Mouse (Mus musculus) adrenal gland, postnatal 4 days (tissue): ENCODE measurements around the gene Cpne8. TPM values are rescaled to one million over a fixed set of nuclear protein-coding genes. Genes with fewer than 3 reads are reported as not detected.

Experiments used
- DNase-seq, 2 experiments: peaks; one replicate each; pipeline ENCODE4 v3.0.0; 2021 to 2022; ENCODE audit warnings: low spot score in 2 of 2, mixed read lengths in 2 of 2
- long read RNA-seq, 2 experiments: library from polyadenylated mRNA; stranded (forward); transcript quantifications; one replicate each; pipeline ENCODE4 v2.0.0; 2021
- total RNA-seq, 2 experiments: library from RNA; stranded (reverse); gene quantifications; 2 replicates each; pipeline ENCODE4 v1.2.3; 2021

The Cpne8 gene
- 1 to 10 TPM; 7.4 to 9.3 TPM for total RNA-seq
- long read RNA-seq, experiment 1, partial matches to known transcripts, result 1 of 3 reads
- long read RNA-seq, experiment 1, other reads (novel, unspliced or antisense), result 0 of 3 reads
- long read RNA-seq, experiment 2, partial matches to known transcripts, result 4 of 11 reads
- long read RNA-seq, experiment 2, other reads (novel, unspliced or antisense), result 1 of 11 reads

DNA sequence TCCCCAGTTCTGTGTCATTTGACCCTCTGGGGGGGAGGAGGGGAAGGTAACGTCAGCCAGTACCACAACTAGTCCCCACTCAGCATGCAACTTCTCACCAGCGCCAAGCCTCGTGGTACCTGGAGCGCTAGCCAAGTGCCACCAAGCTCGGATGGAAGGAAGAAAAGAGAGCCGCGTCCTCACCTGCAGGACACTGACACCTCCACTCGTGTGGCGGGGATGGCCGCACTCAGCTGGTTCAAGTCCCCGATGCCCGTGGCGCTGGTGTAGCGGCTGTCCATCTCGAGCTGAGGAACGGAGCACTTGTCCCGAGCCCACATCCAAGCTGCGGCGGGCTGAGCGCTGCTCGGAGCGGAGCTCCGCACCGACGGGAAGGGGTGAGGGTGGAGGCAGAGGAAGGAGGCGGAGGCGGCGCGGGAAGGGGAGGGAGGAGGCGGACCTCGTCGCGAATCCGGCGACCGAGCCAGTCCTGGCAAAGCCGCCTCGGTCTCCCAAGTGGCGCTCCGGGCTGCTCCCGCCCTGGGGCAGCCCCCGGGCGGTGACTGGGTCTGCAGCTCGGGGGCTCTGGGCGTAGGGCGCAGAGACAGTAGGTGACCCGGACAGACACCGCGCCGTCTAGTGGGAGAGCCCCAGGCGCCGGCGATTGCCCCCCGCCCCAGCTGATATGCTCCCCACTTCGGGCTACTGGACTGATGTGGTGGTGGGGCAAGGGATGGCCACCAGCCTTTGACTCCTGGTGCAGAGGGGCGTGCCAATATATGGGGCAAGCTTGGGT, at the start of gene Cpne8:
Cpne8 (minus strand) TSS at position 448 of the 775 bp plus-strand sequence.
- peak; percentile 15 to 50 for DNase-seq

DNA sequence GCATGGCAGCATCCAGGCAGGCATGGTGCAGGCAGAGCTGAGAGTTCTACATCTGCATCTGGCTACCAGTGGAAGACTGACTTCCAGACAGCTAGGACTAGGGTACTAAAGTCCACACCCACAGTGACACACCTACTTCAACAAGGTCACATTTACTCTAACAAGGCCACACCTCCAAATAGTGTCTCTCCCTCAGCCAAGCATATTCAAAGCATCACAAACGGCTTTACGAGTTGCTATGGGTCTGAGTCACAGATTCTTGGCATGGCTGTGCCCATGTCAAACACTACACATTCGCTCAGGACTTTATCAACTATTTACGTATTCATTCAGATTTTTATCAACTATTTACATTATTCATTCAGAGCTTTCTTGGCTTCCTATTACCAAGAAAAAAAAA, 38.5 kb upstream of the Cpne8 start:
- DNase-seq, result no peak

DNA sequence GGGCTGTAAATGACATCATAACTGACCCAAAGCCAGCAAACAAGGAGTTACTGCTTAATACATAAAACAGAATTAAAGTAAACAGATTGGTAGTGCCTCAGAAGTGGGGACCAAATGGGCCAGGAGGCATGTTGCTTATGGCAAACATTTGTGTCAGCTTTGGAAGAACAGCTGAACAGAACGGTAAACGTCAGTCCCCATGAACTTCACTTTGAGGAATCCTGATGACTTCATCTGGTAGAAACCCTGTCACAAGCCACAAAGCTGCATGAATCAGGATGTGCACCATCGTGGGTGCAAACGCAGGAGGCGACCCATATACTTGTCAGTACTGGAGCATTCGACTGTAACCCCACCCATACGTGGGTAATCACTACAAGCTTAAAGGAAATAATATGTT, 30.1 kb upstream of the Cpne8 start:
- no peak for DNase-seq

DNA sequence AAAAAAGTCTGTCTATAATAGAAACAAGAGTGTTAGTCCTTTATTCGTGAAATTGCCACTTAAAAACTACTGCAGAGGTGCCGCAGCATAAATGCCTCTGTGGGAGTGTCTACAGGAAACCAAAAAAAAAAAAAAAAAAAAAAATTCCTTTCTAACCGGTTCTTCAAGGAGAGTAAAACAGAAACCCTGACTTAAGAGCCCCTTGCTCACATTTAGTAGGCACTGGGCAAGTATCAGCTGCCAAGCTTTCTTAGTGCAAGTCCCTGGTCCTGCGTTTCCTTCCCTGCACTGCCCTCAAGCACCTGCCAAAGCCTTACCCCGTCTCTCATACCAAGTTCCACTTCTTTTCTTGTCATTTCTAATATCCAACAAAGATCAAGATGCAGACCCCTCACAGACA, 25.1 kb upstream of the Cpne8 start:
- no peak for DNase-seq

DNA sequence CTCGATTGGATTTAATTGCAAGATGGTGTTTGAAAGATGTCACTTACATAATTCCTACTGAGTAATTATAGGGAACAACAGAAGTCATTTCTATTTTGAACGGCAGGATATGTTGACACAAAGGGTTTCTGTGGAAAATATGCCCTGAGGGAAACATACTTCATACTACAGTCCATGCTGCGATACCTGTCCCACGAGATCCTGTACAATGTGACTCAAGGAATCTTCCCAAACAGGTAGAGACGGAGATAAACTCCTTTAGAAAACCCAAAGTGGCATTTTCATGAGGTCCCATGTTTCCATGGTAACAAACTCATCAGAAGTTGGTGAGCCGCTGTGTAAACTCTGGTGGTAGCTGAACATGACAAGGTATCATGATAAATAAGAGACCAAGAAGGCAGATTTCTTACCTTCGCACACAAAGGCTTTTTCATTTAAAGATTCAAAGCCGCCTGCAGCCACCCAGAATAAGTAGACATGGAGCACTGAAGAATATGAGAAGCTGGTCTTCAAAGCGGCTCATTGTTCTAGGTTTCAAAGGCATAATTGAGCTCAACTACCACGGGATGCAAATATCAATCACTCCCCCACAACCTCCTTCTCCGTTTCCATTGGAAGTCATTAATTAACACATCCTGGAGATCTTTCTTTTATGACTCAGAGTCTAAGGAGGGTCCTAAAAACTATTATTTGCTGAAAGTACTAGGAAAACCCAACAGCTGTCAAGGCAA, 24.4 kb upstream of the Cpne8 start:
- no peak for DNase-seq

DNA sequence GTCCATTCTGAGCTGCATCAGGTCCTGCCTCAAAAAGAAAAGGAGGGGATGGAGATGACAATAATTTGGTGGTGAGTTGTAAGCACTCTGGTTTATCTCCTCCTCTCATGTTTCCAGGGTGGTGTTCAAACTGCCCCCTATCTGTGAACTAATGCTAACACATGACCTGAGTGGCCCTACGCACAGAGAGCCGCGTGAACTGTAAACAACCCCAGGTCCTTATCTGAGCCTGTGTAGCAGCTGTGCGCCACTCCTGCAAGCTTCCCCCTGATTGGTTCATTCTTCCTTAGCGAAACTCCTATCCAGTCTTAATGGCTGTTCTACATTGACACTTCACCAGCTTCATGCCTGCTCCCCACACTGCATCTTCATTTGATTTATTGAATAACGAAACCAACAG, 7.5 kb upstream of the Cpne8 start:
- DNase-seq, result no peak

DNA sequence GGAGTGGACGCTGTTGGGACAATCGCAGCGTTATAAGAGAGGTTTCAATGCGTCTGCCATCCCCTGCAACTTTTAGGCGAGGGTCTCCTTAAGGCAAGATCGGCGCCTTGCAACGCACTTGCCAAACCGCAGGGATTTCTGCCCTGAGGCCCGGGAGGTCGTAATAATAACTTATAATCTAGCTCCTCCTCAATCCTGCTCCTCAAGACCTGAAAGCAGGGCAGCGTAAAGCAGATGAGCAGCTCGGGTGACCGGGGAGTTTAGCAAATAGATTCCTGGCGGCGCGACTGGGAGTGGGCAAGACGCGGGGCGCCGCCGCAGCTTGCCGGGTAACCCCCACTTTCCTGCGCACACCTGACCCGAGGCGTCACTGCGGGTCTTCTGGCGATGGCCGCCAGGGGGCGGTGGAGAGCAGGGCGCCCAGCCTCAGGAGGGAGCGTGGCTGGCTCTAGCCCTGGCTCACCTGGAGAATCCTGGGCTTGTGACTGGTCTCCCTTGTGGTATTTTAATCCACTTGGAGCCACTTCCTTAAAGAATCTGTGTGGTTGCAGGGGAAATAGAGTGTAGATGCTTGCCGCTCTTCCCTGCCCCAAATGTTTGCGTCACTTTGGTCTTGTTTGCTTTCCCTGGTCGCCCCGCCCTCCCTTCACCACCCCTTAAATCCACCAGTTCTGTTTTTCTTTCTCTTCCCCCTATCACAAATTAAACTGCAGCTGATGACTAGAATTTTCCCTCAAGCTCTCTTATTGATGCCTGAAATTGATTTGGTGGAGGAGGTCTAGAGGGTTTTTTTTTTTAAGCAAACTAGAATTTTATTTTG, 738 bp upstream of the Cpne8 start:
- DNase-seq, result peak; percentile 16 to 27

DNA sequence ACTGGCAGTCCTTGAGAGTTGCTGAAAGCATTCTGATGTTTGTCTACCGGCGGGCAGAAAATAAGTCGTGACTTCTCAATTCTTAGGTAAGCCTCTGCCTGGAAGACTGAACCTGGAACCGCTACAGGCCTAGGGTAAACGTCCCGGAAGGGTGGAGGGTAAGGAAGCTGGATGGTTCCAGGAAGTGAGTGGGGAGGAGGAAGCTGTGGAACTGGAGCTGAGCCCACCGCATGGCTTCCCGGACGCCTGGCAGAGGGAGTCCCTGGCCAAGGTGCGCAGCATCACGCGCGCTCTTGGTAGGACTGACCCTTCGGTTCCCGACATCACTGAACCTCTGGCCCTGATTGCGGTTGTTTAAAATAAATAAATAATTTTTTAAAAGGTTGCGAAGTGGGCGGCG, 744 bp downstream of the Cpne8 start:
- peak in 1 of 2 experiments; percentile 4 for DNase-seq

DNA sequence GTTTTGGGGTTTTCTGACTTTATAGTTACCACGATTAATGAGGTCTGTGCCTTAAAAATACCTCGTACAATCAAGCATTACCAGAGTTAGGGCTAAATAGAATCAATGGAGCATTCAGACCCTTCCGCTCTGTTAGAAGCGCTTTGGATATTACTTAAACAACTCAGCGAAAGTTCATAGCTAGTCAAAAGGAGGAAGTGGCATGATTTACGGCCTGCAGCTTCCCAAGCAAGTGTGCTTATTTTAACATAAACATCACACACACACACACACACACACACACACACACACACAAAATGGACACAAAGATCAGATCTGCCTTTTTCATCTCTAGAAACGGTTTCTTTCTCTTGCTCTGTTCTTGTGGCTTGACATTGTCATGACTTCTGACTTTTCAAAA, 9.7 kb downstream of the Cpne8 start:
- DNase-seq, result no peak

DNA sequence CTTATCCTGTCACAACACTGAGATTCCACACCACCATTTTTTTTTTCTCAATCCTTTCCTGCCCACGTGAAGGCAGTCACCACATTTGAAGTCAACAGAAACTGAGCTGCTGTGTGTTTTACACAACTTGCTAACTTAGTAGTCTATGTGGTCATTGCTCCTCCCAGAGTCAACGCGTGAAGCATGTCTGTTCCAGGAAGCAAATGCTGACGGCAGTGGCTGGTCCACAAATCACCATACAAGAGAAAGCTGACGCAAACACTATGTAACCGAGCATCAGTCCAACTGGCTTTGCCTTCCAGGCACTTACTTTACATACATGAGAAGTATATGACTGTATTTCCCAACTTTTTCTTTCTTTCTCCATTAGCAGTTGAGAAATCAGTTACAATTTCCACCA, 12.3 kb downstream of the Cpne8 start:
- no peak for DNase-seq

DNA sequence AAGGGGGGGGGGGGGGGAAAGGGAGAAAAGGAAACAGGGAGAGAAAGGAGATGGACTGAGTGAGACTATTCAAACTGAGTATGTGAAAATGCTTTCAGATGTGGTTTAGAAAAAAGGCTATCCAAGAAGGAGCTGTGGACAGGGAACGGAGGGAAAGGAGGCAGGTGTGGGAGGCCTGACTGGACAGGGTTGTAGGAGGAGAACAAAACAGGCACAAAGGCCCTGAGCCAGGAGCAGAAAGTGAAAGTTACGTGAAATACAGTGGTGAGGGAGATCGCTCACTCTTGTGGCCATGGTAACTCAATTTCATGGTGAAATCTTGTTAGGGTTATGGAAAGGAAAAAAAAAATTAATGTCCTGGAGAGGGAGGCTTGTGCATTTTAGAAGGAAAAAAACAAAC, 14.6 kb downstream of the Cpne8 start:
- DNase-seq, result no peak

DNA sequence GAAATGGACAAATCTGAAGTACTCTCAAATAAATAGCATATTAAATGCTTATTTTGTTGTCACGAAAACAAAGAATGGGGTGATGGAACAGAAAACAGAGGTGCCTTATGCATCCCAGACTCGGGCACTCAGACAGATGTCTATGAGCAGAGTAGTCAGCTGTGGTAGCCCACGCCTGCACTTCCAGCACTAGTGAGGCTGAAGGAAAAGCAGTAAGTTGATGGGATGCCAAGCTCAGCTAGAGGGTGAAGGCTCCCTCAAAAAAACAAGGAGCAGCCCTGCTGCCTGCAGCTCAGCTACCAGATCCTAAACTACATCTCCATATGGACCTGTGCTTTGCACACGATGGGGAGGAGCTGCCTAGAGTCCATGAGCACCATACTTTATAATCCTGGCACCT, 15.6 kb downstream of the Cpne8 start:
- no peak for DNase-seq

DNA sequence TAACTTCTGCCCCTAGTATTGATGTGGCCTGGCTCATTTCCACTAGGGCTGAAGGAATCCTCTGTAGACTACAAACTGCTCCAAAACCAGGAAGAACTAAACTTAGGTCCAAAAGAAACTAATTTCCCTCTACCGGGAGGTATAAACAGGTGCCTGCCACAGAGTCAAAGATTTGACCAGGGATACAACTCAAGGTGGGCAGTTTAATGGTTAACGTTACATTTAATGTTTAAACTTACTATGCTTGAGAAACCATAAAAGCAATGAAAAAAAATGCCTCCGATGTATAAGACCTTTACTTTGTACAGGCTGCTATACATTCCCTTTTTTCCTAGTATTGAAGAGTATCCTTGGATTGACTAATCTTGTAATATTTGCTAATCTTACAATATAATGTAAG, 18.5 kb downstream of the Cpne8 start:
- no peak for DNase-seq

DNA sequence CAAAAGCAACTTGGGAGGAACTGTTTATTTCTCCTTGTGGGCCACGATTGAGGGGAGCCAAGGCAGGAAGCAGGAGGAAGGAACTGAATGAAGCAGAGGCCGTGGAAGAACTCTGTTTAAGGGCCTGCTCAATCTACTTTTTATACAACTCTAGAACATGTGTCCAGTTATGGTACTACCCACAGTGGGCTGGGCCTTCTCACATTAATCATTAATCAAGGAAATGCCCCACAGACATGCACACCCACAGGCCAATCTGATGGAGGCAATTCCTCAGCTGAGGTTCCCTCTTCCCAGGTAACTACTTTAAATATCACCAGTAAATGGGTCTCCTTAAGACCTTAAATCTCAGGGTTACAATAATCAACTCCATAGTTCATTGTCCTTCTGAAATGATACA, 21.2 kb downstream of the Cpne8 start:
- DNase-seq, result no peak

DNA sequence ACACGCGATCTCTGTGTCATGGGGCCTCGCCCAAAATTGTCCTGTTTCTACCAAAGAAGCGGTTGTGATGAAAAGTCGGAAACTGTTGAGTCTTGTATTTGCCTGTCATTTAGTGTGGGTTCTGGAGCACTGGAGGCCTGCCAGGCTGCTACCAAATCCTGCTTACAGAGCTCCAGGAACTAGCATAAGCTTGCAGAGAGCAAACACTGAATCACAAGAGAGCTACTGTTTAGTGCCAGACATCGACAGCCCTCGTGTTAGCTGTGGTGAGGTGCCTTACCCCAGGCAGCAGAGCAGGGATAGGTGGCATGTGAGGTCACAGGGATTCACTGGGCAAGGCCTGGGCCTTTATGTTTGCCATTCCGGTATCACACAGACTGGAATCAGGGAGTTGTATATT, 22.7 kb downstream of the Cpne8 start:
- DNase-seq, result no peak

DNA sequence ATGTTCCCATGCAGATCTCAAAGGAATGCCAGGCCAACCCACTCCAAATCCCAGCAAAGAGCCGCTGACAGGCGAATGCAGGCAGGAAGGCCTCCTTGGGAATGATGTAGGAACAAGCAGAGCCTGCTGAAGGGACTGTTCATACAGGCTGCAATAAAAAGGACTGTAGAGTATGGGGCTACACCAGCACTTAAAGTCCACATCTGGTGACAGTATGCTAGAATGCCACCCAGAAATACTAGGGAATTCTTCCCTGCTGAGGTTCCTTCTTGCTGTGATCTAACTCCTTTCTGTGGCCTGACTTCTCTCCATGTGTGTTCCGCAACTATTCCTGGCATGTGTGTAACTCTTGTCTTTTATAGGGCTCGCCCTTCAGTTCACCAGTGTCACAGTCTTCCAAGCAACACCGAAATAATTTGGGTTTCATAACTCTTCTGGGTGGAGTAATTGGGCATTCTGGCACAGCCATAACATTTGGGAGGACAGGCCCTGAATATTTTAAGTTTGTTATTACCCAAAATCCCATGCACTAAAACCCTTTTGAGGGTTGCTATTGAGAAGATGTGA, 32.1 kb downstream of the Cpne8 start:
- no peak for DNase-seq

DNA sequence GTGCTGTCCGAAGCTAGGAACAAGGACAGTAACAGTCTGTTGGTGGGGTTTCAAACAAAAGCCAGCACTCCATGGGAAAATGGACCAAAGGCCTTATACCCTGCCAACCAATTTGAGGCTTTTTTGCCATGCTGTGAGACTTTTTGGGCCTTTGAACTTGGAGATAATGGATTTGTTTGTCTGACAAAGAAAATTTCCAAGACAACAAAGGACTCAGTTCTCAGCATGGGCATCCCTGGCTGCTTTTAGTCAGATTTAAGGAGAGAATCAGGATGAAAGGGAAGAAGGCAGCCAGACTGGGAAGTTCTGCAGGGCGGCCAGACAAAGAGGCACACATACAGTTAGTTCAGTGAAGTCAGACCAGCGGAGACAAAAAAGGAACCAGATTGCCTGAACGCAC, 32.9 kb downstream of the Cpne8 start:
- DNase-seq, result no peak

DNA sequence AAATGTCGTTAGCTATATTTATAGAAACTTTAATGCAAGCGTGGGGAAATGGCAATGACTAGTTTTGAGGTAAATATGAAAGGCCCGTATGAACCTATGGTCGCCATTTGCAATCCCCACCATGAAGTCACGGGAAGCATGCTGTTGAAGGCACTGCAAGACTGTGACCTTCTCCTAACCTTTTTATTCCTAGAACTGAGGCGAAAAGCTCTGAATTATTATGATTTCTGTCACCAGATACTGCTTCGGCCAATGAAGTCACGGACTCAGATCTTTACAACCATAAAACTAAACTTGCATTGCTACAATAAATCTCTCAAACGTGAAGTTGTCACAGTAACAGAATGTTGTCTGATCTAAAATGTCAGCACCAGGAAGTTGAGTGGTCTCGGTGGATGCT, 33.4 kb downstream of the Cpne8 start:
- no peak for DNase-seq

DNA sequence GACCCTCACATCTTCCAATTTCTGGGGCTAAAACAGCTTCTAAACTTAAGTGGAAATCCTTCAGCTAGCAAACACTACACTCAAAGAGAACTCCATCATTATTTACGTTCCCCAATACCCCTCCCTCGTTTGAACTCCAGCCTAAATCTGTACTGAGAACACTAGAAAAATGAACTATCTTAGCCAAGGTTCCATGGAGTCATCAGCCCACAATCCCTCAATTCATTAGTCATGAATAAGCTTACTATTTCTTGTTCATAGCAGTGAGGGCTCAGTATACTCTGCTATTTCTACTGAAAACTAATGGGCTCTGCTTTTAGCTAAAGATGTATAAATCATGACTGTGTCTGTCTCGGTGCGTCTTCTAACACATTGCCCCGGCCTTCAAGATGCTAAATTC, 55.0 kb downstream of the Cpne8 start:
- DNase-seq, result no peak

DNA sequence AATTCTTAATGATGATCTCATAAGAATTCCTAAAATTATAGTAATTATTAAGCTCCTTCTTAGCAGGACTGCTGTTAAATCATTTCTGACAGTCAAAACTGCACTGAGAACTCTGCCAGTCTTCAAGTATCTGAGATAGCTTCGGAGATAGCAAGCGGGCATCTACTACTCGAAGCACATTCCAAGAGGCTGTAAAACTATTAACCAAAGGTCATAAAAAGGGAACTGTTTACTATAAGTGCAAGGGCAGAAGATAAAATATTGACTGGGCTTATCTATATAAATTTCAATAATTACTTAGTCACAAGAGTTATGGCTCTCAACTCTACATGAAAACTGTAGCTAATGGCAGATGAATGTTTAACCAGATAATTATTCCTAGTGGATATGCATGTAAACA, 57.2 kb downstream of the Cpne8 start:
- no peak for DNase-seq

DNA sequence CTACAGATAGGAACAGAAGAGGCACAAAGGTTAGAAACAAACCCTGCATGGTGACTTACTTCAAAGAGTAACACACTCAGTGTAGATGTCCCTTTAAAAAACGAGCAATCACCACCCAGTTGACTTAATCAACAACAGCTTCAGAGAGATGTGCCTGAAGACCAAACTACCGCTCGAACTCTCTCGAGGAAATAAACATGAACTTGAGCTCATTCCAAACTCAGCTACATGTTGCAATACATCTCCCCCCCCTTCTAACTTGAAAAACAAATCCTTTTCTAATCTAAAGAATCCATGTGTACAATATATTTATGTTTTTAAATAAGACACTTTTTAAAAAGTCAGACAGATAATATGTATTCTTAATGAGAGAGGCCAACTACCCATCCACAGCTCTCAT, 59.5 kb downstream of the Cpne8 start:
- no peak for DNase-seq
